Mouse (Mus musculus): ENCODE results near the gene Prkar2a.

The Prkar2a gene

DNA sequence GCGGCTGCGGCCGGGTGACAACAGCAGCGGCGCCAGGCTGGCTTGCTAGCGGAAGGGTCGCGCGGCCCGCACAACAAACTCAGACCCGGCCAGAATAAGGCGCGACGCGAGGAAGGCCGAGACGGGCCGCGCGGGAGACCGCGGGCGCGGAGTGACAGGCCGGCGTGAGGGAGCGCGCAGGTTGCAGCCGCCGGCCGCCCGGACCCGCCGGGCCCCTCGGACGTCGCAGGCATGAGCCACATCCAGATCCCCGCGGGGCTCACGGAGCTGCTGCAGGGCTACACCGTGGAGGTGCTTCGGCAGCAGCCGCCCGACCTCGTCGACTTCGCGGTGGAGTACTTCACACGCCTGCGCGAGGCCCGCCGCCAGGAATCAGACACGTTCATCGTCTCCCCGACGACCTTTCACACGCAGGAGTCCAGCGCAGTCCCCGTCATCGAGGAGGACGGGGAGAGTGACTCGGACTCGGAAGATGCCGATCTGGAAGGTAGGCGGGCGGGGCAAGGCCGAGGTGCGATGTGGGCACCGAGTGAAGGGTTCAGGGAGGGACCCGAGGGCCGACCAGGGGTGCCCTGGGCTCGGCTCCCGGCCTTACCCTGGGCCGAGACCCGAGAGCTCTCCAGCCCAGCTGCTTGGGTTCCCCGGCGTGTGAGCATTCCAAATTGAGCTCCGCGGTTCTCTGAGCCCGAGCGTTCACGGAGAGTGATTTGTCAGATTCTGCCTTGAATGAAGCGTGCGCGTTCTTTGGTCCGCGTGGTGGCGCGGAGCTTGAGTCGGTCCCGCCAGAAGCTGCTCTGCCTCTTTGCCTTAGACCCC, 3.3 kb downstream of the Prkar2a start:
- no peak for DNase-seq (ENCODE audit: low read depth)

DNA sequence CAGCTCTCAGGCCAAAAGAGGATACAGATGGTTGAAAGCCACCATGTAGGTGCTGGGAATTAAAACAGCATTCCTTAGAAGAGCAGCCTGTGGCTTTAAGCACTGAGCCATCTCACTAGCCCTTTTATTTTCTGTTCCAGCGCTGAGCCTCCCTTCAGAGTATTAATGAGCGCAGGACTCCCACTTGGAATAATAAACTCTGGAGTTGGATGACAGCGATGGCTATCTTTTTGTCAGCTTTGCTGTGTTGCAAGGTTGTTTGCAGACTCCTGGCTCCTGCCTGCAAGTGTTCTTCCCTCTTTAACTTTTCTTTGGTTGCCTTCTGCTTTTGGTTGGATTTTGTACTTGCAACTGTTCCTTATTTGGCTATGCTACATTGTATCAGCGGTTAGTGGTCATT, 4.8 kb downstream of the Prkar2a start:
- DNase-seq (ENCODE audit: low read depth), result no peak

DNA sequence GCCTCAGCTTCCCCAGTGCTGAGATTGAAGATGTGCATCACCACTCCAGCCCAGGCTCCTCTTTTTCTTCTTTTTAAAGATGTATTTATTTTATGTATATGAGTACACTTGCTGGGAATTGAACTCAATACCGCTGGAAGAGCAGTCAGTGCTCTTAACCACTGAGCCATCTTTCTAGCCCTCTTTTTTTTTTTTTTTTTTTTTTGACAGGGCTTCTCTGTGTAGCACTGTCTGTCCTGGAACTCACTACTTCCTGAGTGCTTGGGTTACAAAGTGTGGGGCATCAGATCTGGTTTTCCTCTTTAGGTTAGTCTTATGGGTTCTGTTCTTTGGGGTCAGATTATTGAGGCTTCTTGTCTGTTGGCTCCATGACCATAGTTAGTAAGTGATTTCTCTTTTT, 5.4 kb downstream of the Prkar2a start:
- DNase-seq (ENCODE audit: low read depth), result no peak

DNA sequence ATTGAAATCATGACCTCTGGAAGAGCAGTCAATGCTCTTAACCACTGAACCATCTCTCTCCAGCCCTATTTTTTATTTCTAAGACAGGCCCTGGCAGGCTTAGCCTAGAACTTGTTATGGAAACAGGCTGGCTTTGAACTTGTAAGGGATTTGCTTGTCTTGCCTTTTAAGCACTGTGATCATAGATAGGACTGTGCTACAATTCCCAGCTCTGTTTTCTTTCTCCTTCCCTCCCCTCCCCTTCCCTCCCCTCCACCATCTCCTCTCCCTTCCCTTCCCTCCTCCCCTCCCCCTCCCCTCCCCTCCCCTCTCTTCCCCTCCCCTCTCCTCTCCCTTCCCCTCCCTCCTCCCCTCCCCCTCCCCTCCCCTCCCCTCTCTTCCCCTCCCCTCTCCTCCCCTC, 13.4 kb downstream of the Prkar2a start:
- DNase-seq (ENCODE audit: low read depth), result no peak

DNA sequence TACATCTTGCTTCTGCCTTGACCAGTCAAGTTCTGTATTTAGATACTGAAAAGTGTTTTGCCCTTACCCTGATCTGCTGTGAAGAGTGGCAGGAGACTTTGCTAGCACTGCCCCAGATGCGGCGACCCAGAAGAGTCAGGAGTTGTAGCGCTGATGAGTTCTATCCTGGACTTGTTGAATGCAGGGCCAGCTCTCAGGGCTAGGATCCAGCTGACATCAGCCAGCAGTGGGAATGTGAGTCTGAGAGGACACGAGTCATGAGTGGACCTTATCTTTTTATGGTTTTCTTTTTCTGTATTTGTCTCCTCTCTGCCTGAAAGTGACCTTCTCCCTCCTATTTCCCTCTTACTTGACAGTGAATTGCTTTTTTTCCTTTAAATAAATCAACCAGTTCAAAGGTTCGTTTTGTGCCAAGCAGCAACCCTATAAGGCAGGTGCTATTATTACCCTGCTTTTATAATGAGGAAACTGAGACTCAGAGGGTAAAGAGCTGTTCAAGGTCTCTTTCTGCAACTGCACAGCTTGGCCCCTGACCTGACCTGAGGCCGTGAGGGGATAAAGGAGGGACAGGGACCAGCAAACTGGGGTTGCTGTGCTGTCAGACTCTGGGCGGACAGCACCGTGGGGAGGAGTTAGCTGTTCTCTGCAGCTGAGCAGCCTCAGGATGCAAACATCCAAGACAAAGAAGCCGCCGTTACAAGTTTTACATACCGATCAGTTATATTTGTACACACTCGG, 14.4 kb downstream of the Prkar2a start:
- DNase-seq (ENCODE audit: low read depth), result no peak

DNA sequence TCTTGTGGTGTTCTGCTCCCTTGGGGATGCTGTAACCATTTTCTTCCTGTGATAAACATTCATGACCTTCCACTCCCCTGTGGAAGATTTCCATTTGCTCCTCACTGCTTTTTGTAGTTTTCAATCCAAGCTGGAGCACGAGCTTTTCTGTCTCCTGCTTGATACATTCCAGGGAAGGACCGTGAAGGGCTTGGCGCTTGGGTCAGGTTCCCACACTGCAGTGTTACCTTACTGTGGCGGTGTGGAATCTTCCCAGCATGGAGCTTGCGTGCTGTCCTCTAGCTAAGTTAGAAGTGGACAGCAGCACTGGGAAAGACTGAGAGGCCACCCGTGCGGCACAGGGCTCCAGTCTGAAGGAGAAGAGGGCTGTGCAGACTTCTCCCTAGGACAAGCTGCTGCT, 15.5 kb downstream of the Prkar2a start:
- DNase-seq (ENCODE audit: low read depth), result no peak

DNA sequence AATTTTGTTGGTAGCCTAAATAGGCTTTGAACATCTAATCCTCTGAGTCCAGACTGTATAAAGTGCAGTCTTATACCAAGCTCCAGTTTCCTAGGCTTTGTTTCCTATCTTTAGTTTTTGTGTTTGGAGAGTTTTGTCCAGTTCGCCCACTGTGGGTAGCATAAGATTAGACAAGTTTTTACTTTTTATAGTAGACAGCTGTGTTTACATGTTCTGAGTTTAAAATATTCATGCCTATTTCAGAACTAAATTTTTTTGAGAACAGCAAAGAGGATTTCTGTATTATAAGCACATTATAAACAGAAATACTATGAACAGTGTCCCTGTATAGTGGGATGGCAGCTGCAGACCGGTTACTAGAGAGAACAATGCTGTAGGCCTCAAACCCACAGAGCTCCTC, 18.1 kb downstream of the Prkar2a start:
- DNase-seq (ENCODE audit: low read depth), result no peak

DNA sequence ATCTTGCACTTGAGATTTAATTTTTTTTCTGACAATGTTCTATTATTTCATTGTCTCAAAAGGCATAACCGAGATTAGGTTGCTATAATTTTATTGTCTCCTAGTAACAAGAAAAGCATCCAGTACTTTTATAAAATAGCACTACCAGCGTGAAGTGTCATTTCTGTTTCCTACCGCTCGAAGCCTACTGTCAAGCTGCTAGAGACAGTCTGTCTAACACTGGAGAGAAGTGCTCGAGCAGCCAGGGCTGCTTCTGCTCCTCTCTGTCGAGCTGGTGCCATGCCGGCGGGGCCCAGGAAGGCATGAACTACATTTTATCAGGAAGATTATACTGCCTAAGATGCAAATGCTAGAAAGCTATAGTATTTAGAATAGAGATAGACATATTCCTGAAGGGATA, 19.7 kb downstream of the Prkar2a start:
- no peak for DNase-seq (ENCODE audit: low read depth)

DNA sequence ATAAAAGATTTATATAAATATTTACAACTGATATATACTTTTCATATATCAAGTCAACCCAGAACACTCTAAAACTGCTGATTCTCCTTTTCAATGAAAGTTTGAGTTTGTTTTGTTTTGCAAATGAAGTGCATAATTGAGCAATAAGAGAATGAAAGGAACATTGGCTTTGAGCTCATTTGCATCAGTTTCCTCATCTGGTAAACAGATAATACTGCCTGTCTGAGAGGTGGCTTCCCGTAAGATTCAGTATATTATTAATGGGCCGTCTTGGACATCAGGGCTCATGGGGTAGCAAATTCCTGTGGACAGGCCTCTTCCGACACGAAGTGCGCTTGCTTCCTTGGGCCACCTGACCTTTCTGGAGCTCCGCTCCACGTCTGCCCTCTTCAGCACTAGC, 21.7 kb downstream of the Prkar2a start:
- no peak for DNase-seq (ENCODE audit: low read depth)

DNA sequence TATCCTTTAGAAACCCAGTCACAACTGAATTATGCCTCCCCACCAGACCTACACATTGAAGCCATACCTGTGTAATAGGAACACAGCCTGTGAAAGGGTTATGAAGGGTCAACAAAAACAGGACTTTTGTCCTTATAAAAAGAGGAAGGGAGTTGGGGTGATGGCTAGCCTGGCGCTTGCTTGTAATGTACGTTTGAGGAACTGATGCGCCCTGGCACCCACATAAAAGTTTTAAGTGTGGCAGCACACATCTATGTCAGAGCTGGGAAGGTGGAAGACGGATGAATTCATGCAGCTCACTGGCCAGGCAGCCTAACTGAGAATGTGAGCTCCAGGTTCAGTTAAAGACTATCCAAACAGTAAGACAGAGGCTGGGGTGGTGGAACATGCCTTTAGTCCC, 27.1 kb downstream of the Prkar2a start:
- no peak for DNase-seq (ENCODE audit: low read depth)

DNA sequence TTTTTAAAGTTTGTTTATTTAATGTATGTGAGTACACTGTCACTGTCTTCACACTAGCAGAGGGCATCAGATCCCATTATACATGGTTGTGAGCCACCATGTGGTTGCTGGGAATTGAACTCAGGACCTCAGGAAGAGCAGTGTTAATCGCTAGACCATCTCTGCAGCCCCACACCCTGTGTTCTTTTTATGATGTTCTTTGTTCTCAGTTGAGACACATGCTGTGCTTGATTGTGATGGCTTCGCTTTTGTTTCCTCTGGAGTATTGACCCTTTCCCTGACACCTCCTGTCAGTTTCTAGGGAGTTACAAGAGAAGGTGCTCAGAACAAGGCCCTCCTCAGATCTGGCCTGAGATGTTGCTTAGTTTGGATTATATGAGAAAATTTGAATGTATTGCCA, 34.6 kb downstream of the Prkar2a start:
- DNase-seq (ENCODE audit: low read depth), result no peak

DNA sequence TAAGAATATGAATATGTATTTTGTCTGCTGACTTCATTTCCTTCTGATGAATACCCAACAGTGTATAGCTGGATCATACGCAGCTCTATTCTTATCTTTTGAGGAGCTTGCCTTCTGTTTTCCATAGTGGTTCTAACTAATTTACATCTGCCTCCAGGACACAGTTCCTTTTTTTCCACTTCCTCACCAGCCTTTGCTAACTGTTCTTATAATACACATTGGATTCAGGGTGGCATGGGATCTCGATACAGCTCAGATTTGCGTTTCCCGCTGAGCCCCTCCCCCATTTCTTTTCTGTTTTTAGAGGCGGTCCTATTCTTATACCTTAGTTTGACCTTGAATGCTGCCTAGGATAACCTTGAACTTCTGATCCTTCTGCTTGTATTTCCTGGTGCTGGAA, 37.0 kb downstream of the Prkar2a start:
- no peak for DNase-seq (ENCODE audit: low read depth)

DNA sequence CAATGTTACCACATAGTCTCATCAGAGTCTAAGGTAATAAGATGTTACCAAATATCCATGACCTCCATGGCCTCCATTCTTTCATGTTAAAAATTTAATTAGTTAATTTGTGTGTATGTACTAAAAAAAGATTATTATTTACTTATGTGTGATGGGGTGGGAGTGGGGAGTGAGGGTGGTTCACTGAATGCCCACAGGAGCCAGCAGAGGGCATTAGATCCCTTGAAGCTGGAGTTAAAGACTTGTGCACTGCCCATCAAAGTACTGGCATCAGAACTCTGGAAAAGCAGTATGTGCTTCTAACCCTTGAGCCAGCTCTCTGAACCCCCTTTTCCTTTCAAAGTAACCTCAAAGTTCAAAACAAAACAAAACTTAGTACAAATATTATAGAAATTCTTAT, 39.9 kb downstream of the Prkar2a start:
- peak; percentile 12 for DNase-seq (ENCODE audit: low read depth)

DNA sequence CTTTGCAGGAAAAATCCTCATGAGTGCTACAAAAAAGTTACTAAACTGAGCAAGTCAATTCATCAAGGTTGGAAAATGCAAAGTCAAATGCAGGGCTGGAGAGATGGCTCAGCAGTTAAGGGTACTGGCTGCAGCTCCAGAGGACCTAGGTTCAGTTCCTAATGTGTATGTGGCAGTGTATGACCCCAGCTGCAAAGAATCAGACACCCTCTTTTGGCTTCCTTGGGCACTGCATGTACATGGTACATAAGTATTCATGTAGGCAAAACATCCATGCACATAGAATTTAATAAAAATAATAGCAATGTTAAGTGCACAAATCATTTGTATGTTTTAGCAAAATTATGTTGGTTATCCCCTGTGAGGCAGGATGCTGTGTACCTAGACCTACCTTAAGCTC, 43.3 kb downstream of the Prkar2a start:
- DNase-seq (ENCODE audit: low read depth), result peak; percentile 36

DNA sequence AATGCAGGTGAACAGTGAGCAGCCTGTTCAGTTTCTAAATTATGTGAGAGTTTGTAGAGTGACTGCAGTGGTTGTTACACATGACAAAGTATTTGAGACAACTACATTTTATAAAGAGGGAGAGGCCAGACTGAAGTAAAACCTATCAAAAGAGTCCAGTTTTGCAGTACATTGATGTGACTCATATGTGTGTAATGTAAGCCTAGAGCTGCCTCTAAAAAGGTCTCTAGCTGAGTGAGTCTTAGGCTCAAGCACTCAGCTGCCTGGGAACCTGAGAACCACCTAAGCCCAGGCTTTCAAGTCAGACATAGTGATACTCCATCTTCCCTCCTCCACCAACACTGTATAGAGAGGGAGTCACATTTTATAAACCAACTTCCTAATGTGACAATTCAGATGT, 45.5 kb downstream of the Prkar2a start:
- DNase-seq (ENCODE audit: low read depth), result no peak

DNA sequence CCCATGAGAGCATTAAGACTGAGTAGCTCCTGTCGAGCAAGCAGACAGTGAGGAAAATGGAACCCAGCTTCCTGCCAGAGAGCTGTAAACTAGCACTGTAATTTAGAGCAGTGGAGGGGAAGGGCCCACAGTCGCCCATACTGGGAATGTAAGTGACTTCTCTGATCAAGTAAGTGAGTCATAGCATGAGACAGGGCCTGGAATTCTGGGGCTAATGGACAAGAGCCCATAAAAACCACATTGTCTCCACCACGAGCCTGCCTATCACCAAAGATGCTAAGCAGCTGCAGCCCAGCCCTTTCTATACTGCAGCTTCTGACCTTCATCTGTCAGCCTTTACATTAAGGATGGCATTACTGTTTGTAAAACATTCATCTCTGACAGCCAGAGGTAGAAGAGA, 50.1 kb downstream of the Prkar2a start:
- peak; percentile 11 for DNase-seq (ENCODE audit: low read depth)

DNA sequence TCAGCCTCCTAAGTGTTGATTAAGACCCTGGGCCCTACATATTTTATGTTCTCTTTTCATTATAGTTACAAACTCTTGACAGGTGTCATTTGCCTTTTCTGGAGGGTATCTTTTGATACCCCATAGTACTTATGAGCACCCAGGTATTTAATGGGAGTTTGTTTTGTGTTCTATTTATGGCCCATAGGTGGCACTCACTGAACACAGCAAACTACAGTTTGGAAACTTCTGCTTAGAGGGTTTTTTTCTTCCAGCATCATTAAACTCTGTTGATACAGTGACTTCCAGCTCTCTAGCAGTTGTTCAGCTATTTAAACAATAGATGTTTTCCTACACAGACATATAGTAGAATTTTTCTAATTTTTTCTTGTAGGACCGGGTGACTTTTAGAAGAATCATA, 50.9 kb downstream of the Prkar2a start:
- DNase-seq (ENCODE audit: low read depth), result peak; percentile 39

DNA sequence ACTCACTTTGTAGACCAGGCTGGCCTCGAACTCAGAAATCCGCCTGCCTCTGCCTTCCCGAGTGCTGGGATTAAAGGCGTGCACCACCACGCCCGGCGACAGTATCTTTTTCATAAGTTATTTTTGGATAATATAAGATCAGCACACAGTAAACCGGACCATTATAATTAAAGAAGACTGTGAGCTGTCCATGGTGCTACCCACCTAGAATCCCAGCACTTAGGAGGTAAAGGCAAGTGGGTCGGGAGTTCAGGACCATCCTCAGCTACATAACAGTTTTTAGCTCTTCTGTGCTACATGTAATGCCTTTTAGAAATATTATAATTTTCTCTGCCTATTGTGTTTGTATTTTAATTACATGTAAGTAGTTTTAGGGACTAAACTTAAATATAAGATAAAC, 52.9 kb downstream of the Prkar2a start:
- peak; percentile 59 for DNase-seq (ENCODE audit: low read depth)

DNA sequence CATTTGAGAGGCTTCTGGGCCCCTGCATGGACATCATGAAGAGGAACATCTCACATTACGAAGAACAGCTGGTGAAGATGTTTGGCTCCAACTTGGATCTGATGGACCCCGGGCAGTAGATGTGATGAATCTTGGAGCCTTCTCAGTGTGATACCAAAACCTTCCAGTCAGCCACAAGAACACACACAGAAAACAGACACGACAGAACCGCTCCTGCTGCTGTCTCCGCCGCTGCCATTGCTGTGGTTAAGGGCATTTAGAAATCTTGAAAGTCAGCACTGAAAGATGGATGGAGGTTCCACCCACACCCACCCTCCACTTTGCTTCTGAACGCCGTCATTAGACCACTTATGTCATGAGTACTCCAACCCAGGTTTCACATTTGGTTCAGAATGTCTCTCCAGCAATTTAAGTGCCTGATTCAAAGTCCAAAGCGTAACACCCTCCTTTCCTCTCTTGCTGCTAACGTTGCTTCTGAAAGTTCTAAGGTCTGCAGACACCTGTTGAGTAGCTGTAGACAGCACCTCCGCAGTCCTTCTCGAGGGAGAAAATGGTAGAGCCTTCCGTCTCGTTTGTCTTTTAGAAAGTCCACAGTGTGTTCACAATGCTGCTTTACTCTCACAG, 57.9 kb downstream of the Prkar2a start:
- DNase-seq (ENCODE audit: low read depth), result no peak

DNA sequence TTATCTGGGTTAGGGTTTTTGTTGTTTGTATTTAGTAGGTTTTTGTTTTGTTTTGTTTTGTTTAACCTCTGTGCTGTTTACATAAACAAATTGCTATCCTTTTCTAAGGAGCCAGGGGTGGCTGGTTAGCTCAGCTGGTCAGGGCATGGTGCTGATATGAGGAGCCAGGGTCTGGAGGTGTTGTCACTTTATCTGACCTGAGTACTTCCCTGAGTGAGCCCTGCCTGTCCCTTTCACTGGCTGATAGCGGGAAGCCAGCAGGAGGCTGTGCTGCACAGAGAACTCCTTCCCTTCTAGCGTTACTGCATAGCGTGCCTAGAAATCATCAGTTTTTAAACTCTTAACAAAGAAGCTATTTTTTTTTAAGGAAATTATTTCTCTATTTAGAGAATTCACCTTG, 58.6 kb downstream of the Prkar2a start:
- DNase-seq (ENCODE audit: low read depth), result no peak

DNA sequence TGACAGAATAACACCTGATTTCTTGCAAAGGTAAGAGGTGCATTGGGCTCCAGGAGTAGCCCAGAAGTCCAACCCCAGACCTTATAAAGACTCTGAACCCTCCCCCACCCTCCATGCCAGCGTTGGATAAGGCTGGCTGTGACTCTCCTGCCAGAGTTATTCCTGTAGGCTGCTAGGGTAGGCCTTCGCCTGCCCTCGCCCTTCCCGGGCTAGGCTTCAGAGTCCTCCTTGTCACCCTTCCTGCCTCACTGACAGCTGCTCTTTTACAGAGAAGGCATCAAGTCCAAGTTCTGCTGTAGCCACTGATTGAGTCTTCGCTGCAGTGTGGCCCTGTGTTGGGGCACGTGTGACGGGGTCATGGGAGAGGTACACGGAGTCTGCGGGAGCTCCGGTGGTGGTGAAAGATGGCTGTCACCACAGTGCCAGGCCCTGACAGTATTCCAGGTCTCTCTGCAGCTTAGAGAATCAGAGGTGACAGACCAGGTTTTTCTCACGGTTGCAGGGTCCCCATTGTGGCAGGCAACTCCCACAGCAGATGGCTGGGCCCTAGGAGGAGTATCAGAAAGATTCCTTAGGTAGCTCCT, 59.6 kb downstream of the Prkar2a start:
- no peak for DNase-seq (ENCODE audit: low read depth)

DNA sequence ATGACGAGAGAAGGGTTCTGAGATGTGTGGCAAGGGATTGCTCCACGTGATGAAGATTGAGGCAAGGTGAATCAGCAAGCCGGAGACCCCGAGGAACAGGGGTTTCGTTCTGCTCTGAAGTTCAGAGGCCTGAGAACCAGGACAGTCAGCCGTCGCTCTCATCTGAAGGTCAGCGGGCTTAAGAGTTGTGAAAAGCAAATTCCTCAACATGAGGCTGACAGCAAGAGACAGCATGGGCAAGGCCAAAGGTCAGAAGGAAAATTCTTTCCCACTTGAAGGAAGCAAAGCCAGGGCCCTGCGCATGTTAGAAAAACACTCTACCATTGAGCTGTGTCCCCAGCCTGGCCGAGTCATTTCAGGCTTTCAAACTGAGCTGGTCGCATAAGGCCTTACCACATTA, 61.5 kb downstream of the Prkar2a start:
- no peak for DNase-seq (ENCODE audit: low read depth)

Data from 416B (cell line).